Mouse (Mus musculus) midbrain, embryonic 15.5 days (tissue): ENCODE measurements at regions not wholly inside any gene's neighbourhood (a gene's known extent, or its start where the extent isn't known, plus 50 kb on each side); places are given as distances from the start of the nearest gene placed in this dataset.

Source experiments
- ATAC-seq: fragments of 200-750 bp; cut with Nextera tagmentation; replicated peaks from 2 replicates; pipeline ENCODE4 v1.8.0; 2017; ENCODE audit warnings: moderate TSS enrichment
- H3K27ac ChIP-seq: fragments of 300-500 bp; sonication (generic); 2 replicates; pipeline ENCODE4 v1.5.1; 2015; ENCODE audit warnings: mild to moderate bottlenecking, inconsistent platforms
- H3K27me3 ChIP-seq: fragments of 300-500 bp; sonication (generic); replicated peaks from 2 replicates; pipeline ENCODE4 v1.6.1; 2015; ENCODE audit warnings: inconsistent platforms
- H3K36me3 ChIP-seq: fragments of 300-500 bp; sonication (generic); replicated peaks from 2 replicates; pipeline ENCODE4 v1.6.1; 2015; ENCODE audit warnings: inconsistent platforms
- H3K4me1 ChIP-seq: fragments of 300-500 bp; sonication (generic); 2 replicates; pipeline ENCODE4 v1.6.1; 2015; ENCODE audit warnings: inconsistent platforms
- H3K4me2 ChIP-seq: fragments of 300-500 bp; sonication (generic); 2 replicates; pipeline ENCODE4 v1.6.1; 2015; ENCODE audit warnings: inconsistent platforms, mild to moderate bottlenecking, moderate library complexity
- H3K4me3 ChIP-seq: fragments of 300-500 bp; sonication (generic); 2 replicates; pipeline ENCODE4 v1.5.1; 2015; ENCODE audit warnings: mild to moderate bottlenecking, inconsistent platforms
- H3K9ac ChIP-seq: fragments of 300-500 bp; sonication (generic); 2 replicates; pipeline ENCODE4 v1.6.1; 2015; ENCODE audit warnings: mild to moderate bottlenecking, inconsistent platforms
- H3K9me3 ChIP-seq: fragments of 300-500 bp; sonication (generic); 2 replicates; pipeline ENCODE4 v1.6.1; 2016; ENCODE audit warnings: inconsistent platforms
- WGBS: fragments of 180-500 bp; shearing (Covaris S2); methylation state at CpG from one replicate; pipeline ENCODE4 v1.1.7; 2015; ENCODE audit warnings: mixed read lengths; 5-methylcytosine and 5-hydroxymethylcytosine counted together

DNA sequence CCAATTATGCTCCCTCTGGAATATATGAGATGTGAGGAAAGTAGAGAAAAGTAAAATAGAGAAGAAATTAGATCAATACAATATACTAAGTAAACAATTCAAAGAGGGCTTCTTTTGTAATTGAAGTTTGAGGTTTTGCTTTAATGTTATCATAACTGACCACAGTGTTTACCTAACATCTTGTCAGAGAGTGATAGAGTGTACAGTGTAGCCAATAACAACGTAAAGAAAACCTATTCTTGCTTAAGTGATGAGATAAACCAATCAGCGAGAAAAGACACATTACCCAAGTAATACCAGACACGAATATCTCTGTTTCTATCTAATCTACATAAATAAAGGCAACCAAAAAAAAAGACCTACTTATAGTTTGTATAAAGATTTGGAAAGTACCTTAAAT is 577.0 kb downstream of the Efna5 start:
- Histone ChIP-seq H3K27me3 (no peaks in the 10 kb centered on the region), H3K36me3 (no peaks in the 10 kb centered on the region), H3K9ac (no peak overlapping the region), H3K4me3 (no peak overlapping the region), H3K4me1 (no peaks in the 10 kb centered on the region), H3K27ac (no peak overlapping the region), H3K4me2 (no peak overlapping the region), H3K9me3 (no peaks in the 10 kb centered on the region)
- no peak for ATAC-seq
- WGBS = 87% methylated on average over 3 of the region's 3 CpGs

GRCm38 (mm10) chr17:62299875-62300274 is 581.2 kb downstream of the Efna5 start:
- Histone ChIP-seq H3K4me1 (no peaks in the 10 kb centered on the region), H3K4me3 (no peak overlapping the region), H3K27ac (no peak overlapping the region), H3K36me3 (no peaks in the 10 kb centered on the region), H3K4me2 (no peak overlapping the region), H3K27me3 (no peaks in the 10 kb centered on the region), H3K9me3 (no peaks in the 10 kb centered on the region), H3K9ac (no peak overlapping the region)
- WGBS = 84% methylated on average over 9 of the region's 9 CpGs
- no peak for ATAC-seq

DNA sequence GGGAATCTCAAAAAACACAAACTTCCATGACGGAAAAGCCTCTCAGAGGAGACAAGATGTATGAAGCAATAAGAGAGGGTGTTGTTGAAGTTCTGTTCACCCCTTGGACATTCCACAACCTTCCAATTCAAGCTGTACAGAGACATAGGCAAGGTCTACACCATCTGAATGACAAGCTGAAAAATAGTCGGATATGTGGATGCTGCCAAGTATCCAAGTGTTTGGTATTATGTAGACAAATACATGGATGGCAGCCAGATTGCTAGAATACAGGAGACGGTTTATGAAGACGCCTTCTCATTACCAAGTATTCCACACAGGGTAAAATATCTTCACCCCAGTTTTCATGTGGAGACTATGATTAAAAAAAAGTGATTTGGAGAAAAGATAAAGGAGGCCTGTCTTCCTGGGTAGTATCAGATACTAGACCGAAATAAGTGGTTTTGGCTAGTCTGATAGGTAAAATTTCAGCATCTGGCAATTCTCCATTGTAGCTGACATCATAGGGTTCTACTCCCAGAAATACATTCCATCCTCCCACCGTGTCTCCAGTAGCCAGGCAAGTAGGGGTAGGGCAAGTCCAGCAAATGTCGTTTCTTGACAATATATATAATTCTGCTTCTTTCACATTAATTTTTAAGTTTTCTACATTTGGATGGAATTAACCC is 583.6 kb downstream of the Efna5 start:
- Histone ChIP-seq H3K4me2 (no peak overlapping the region), H3K9me3 (no peaks in the 10 kb centered on the region), H3K36me3 (no peaks in the 10 kb centered on the region), H3K4me1 (no peaks in the 10 kb centered on the region), H3K9ac (no peak overlapping the region), H3K27me3 (no peaks in the 10 kb centered on the region), H3K4me3 (no peak overlapping the region), H3K27ac (no peak overlapping the region)
- no peak for ATAC-seq
- WGBS = 88% methylated on average over 7 of the region's 7 CpGs

- no peak overlapping the region for H3K27ac ChIP-seq
- H3K4me3 ChIP-seq = no peak overlapping the region
- no peaks in the 10 kb centered on the region for H3K27me3 ChIP-seq
- H3K9ac ChIP-seq = no peak overlapping the region
- ATAC-seq = no peak
- H3K4me1 ChIP-seq = no peaks in the 10 kb centered on the region
- no peaks in the 10 kb centered on the region for H3K9me3 ChIP-seq
- H3K4me2 ChIP-seq = no peak overlapping the region
- no peaks in the 10 kb centered on the region for H3K36me3 ChIP-seq
Measured at GRCm38 (mm10) chr17:62295412-62295811, 585.7 kb downstream of the Efna5 start.

DNA sequence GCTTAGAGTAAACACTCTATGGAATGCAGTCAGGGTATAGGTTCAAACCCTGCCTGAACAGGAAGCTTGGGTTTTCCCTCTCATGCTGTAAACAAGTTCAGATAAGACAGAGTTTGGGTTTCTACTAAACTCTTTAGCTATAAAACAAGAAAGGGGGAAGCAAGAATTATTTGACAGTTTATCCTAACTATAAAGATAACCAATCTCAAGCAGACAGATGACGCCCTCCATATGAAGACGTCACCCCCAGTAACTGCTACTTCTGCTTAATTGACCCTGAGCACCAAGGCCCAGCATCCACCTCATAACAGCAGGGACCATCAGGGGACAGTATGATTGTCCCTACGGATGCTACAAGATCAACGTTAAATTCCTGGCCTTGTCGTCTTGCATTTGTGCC is 588.4 kb downstream of the Efna5 start:
- Histone ChIP-seq H3K4me3 (no peak overlapping the region), H3K9me3 (no peaks in the 10 kb centered on the region), H3K4me2 (no peak overlapping the region), H3K27ac (no peak overlapping the region), H3K4me1 (no peaks in the 10 kb centered on the region), H3K36me3 (no peaks in the 10 kb centered on the region), H3K9ac (no peak overlapping the region), H3K27me3 (no peaks in the 10 kb centered on the region)
- 85% methylated on average over 5 of the region's 5 CpGs for WGBS
- ATAC-seq = no peak

DNA sequence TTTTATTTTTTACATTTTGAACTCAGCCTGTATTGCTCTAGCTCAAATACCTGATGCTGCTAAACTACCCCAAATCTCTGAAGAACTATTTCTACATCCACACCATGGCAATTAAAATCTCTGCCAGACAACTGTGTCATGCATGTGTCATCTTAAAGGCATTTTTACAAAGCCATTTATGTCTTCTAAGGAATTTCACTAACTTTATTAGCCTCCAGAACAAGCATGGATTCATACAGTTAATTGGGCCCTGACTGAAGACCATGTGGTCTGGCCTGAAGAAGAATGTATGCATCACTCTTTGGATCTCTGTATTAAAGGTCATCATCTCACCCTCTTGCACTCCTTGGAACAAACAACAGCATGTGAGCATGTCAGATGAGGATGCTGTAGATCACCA is 593.5 kb downstream of the Efna5 start:
- Histone ChIP-seq H3K9me3 (no peaks in the 10 kb centered on the region), H3K4me2 (no peak overlapping the region), H3K27me3 (no peaks in the 10 kb centered on the region), H3K4me1 (no peaks in the 10 kb centered on the region), H3K4me3 (no peak overlapping the region), H3K9ac (no peak overlapping the region), H3K36me3 (no peaks in the 10 kb centered on the region), H3K27ac (no peak overlapping the region)
- ATAC-seq = no peak

GRCm38 (mm10) chr17:62287127-62287526 is 594.0 kb downstream of the Efna5 start:
- no peak overlapping the region for H3K4me3 ChIP-seq
- 81% methylated on average over 4 of the region's 4 CpGs for WGBS
- no peaks in the 10 kb centered on the region for H3K4me1 ChIP-seq
- no peaks in the 10 kb centered on the region for H3K36me3 ChIP-seq
- no peak overlapping the region for H3K4me2 ChIP-seq
- no peak for ATAC-seq
- H3K9me3 ChIP-seq = no peaks in the 10 kb centered on the region
- H3K27ac ChIP-seq = no peak overlapping the region
- H3K9ac ChIP-seq = no peak overlapping the region
- H3K27me3 ChIP-seq = no peaks in the 10 kb centered on the region

DNA sequence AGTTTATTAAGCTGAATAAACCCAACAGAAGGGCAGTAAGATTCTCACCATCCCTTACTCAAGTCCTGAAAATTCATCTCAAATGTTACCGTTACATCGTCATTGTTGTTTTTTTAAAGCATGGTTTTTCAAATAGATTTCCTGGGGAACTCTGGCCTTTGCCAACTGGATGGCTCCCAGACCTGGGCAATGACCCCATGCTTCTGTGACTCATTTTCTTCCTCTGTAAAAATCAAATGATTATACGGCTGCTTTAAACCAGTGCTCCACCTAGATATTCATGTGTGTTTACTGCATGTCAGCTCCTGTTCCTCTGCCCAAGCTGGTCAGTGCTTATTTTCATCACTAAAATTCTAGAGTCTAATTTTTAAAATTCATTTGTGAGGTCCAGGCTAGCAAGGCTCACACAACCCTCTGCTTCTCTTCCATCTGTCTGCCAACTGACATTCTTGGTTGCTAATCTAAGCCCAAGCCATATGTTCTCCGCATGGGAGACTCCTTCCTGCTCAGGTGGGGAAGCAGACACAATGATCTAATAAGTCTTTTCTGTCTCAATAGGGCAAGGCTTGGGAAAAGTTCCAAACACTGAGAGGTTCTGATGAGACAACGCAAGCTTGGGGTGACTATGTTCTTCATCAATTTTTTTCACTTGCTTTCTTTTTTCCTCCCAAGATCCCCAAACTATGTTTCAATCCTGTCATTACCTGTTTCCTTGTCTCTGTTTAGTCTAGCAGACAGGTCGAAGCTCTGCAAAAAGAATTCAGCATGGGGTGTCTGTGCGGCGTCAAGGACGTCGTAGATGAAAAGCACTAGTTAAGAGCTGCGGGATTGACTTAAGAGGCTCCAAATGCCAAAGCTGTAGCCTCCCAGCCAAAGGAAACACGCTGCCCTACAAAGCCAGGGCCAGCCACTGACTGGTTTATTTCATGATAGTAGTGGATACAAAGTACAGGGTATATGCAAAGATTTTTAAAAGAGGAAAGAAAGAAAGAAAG is 594.7 kb downstream of the Efna5 start:
- WGBS = 83% methylated on average over 12 of the region's 12 CpGs
- no peaks in the 10 kb centered on the region for H3K4me1 ChIP-seq
- H3K4me2 ChIP-seq = no peak overlapping the region
- H3K4me3 ChIP-seq = no peak overlapping the region
- ATAC-seq = no peak
- no peaks in the 10 kb centered on the region for H3K9me3 ChIP-seq
- no peaks in the 10 kb centered on the region for H3K27me3 ChIP-seq
- H3K9ac ChIP-seq = no peak overlapping the region
- no peak overlapping the region for H3K27ac ChIP-seq
- H3K36me3 ChIP-seq = no peaks in the 10 kb centered on the region

GRCm38 (mm10) chr17:62280201-62280600 is 600.9 kb downstream of the Efna5 start:
- H3K9ac ChIP-seq = no peak overlapping the region
- WGBS = 76% methylated on average over 3 of the region's 3 CpGs
- H3K27me3 ChIP-seq = no peaks in the 10 kb centered on the region
- ATAC-seq = no peak
- no peaks in the 10 kb centered on the region for H3K4me1 ChIP-seq
- H3K36me3 ChIP-seq = no peaks in the 10 kb centered on the region
- H3K4me2 ChIP-seq = no peak overlapping the region
- no peak overlapping the region for H3K4me3 ChIP-seq
- no peak overlapping the region for H3K27ac ChIP-seq
- no peaks in the 10 kb centered on the region for H3K9me3 ChIP-seq

- Histone ChIP-seq H3K9me3 (no peaks in the 10 kb centered on the region), H3K27ac (no peak overlapping the region), H3K9ac (no peak overlapping the region), H3K4me1 (no peaks in the 10 kb centered on the region), H3K4me2 (no peak overlapping the region), H3K36me3 (no peaks in the 10 kb centered on the region), H3K27me3 (no peaks in the 10 kb centered on the region), H3K4me3 (no peak overlapping the region)
- 81% methylated on average over 7 of the region's 7 CpGs for WGBS
- ATAC-seq = no peak
Measured at GRCm38 (mm10) chr17:62271399-62271798, 609.7 kb downstream of the Efna5 start.

DNA sequence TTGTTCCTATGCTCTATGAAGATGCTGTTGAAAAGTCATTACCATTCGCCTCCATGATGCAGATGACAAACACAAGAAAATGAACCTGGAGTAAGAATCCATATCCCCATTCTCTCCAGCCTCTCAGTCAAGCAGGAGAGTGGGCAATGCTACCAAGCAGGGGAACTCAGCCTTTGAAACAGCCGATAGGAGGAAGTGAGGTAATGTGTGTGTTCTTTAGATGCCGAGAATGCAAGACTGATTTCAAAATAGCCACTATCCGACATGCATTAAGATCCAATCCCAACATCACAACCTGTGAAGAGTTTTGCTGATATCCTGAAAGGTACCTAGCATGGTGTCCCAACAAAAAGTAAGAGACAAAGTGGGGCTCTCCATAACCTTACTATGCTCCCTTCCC is 611.8 kb downstream of the Efna5 start:
- 95% methylated on average over 4 of the region's 4 CpGs for WGBS
- Histone ChIP-seq H3K9me3 (no peaks in the 10 kb centered on the region), H3K4me1 (no peaks in the 10 kb centered on the region), H3K36me3 (no peaks in the 10 kb centered on the region), H3K27me3 (no peaks in the 10 kb centered on the region), H3K9ac (no peak overlapping the region), H3K27ac (no peak overlapping the region), H3K4me3 (no peak overlapping the region), H3K4me2 (no peak overlapping the region)
- no peak for ATAC-seq

GRCm38 (mm10) chr17:62253448-62253847 is 627.7 kb downstream of the Efna5 start:
- Histone ChIP-seq H3K4me3 (no peak overlapping the region), H3K9ac (no peak overlapping the region), H3K36me3 (no peaks in the 10 kb centered on the region), H3K27me3 (no peaks in the 10 kb centered on the region), H3K4me2 (no peak overlapping the region), H3K27ac (no peak overlapping the region), H3K4me1 (no peaks in the 10 kb centered on the region), H3K9me3 (no peaks in the 10 kb centered on the region)
- WGBS = 63% methylated on average over 3 of the region's 3 CpGs
- no peak for ATAC-seq

DNA sequence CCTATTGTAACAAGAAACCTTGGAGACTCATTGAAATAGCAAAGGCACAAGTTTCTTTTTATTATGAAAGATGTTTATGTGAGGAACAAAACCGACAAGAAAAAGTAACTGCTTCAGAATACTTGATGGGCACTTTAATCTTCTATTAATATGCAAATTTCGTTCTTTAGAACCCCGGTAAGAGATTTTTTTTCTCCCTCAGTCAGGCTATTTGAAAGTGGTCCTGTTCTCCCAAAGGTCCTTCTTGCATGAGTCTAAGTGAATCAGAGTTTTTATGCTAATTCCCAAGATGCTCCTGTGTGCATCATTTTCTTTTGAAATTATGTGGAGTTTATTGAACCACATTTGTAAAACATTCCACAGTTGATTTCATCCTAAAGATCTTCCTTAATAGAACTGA is 633.1 kb downstream of the Efna5 start:
- Histone ChIP-seq H3K27ac (no peak overlapping the region), H3K4me1 (no peaks in the 10 kb centered on the region; the same call in 1 of the 2 replicates), H3K9ac (no peak overlapping the region), H3K4me2 (no peak overlapping the region), H3K36me3 (no peaks in the 10 kb centered on the region), H3K9me3 (no peaks in the 10 kb centered on the region), H3K4me3 (no peak overlapping the region), H3K27me3 (no peaks in the 10 kb centered on the region)
- ATAC-seq = no peak
- WGBS = 8% methylated on average over 3 of the region's 3 CpGs
